In the genomic region with DNA sequence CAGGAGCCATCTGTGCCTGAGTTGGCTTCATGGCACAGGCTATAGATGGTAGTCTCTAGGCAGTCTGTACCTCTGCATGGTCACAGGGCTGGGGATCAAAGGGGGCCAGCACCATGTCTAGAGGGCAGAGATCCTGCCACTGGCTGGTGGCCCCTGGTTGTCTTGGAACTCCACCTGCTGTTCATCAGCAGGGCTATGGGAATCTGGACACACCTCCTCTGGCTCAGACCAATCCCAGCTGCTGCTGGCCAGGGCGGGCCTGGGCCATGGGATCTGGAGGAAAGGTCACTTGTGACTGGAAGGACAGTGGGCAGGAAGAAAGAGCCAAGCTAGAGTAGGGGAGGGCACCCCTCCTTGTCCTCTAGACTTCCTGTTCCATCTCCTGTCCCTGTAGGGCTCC, we compare ENCODE assay signal across 9 mouse cellular contexts. TPM values are rescaled to one million over a fixed set of nuclear protein-coding genes. Genes with fewer than 3 reads are reported as not detected.
DNase-seq lines count a peak whose midpoint lies in the region; ATAC-seq lines count a peak whose summit lies in the region.
"Had no signal": no experiment of that assay in that cellular context is flagged by ENCODE, and none has a peak within 500 bp of the region (broad histone marks: within the 10 kb centered on the region; RNA-seq: fewer than 3 reads in every experiment).

TSS of gene Slc25a34 (minus strand) at position 156 of the 400 bp plus-strand sequence.

- 0 out of 2 replicates have a peak, but pooled peaks have one; percentile 6 for ATAC-seq in forebrain, embryonic 16.5 days
- no peak for ATAC-seq in forebrain, embryonic 11.5 days (replicated peaks; ENCODE audit: low FRiP score)
- peak; percentile 74 for ATAC-seq in heart, embryonic 12.5 days (ENCODE audit: insufficient number of reproducible peaks, low FRiP score)
- ATAC-seq in stomach, embryonic 15.5 days (ENCODE audit: insufficient read depth, low FRiP score, low read depth), result peak; percentile 74
- ATAC-seq in cerebellum, adult (ENCODE audit: insufficient number of reproducible peaks, low FRiP score, low TSS enrichment), result no peak; the same call in 1 of the 2 replicates

- no peaks in the 10 kb centered on the region for H3K4me1 ChIP-seq in forebrain, embryonic 16.5 days (replicated peaks; ENCODE audit: control insufficient read depth, insufficient read depth, low read length)
- no peaks in the 10 kb centered on the region for H3K4me1 ChIP-seq in forebrain, embryonic 11.5 days (replicated peaks; ENCODE audit: control insufficient read depth, insufficient read depth, low read length)
- H3K4me1 ChIP-seq in heart, embryonic 12.5 days (replicated peaks), result peaks cover 29% of the 10 kb centered on the region
- H3K4me1 ChIP-seq in stomach, embryonic 15.5 days, result peaks cover 14% of the 10 kb centered on the region

- no peak for DNase-seq in forebrain, embryonic 11.5 days (ENCODE audit: low spot score)
- peak; percentile 89 for DNase-seq in adrenal gland, postnatal 10 days
- DNase-seq in kidney, postnatal 14 days, result peak; percentile 91
- DNase-seq in natural killer cell, adult 2 months (ENCODE audit: low spot score in 2 of 2), result no peak

- H3K4me2 ChIP-seq in forebrain, embryonic 16.5 days (ENCODE audit: low read length), result no peak within 1 kb of the TSS
- no peak within 1 kb of the TSS for H3K4me2 ChIP-seq in forebrain, embryonic 11.5 days (ENCODE audit: low read depth, low read length, severe bottlenecking)
- H3K4me2 ChIP-seq in heart, embryonic 12.5 days, result no peak within 1 kb of the TSS
- H3K4me2 ChIP-seq in stomach, embryonic 15.5 days, result no peak within 1 kb of the TSS

- WGBS in forebrain, embryonic 16.5 days, result 79% methylated on average over 1 of the region's 1 CpGs
- WGBS in forebrain, embryonic 11.5 days, result 50% methylated on average over 1 of the region's 1 CpGs
- WGBS in heart, embryonic 12.5 days, result 28% methylated on average over 1 of the region's 1 CpGs
- WGBS in stomach, embryonic 15.5 days, result 33% methylated on average over 1 of the region's 1 CpGs

- H3K9me3 ChIP-seq in forebrain, embryonic 16.5 days (ENCODE audit: control insufficient read depth, low read length), result no peaks in the 10 kb centered on the region
- H3K9me3 ChIP-seq in forebrain, embryonic 11.5 days (ENCODE audit: control insufficient read depth, low read length), result no peaks in the 10 kb centered on the region
- no peaks in the 10 kb centered on the region for H3K9me3 ChIP-seq in heart, embryonic 12.5 days (replicated peaks)
- H3K9me3 ChIP-seq in stomach, embryonic 15.5 days, result no peaks in the 10 kb centered on the region

- peaks cover 13% of the 10 kb centered on the region; the same call in 1 of the 2 replicates for H3K36me3 ChIP-seq in forebrain, embryonic 16.5 days (ENCODE audit: control insufficient read depth, insufficient read depth)
- no peaks in the 10 kb centered on the region for H3K36me3 ChIP-seq in forebrain, embryonic 11.5 days (ENCODE audit: control insufficient read depth, insufficient read depth, low read length)
- H3K36me3 ChIP-seq in heart, embryonic 12.5 days, result peaks cover 41% of the 10 kb centered on the region
- H3K36me3 ChIP-seq in stomach, embryonic 15.5 days, result peaks cover 3% of the 10 kb centered on the region; the same call in 1 of the 2 replicates

- H3K4me3 ChIP-seq in forebrain, embryonic 16.5 days (replicated peaks; ENCODE audit: low read length), result no peak within 1 kb of the TSS
- H3K4me3 ChIP-seq in forebrain, embryonic 11.5 days (ENCODE audit: low read depth, low read length), result no peak within 1 kb of the TSS
- no peak within 1 kb of the TSS for H3K4me3 ChIP-seq in heart, embryonic 12.5 days
- H3K4me3 ChIP-seq in stomach, embryonic 15.5 days (replicated peaks), result no peak within 1 kb of the TSS

- H3K9ac ChIP-seq in forebrain, embryonic 16.5 days (replicated peaks; ENCODE audit: low read depth, low read length), result no peak within 1 kb of the TSS
- H3K9ac ChIP-seq in forebrain, embryonic 11.5 days (ENCODE audit: low read length), result no peak within 1 kb of the TSS
- 0 out of 2 replicates have a peak within 1 kb of the TSS, but pooled peaks have one; percentile 24 for H3K9ac ChIP-seq in heart, embryonic 12.5 days
- no peak within 1 kb of the TSS for H3K9ac ChIP-seq in stomach, embryonic 15.5 days

- H3K27ac ChIP-seq in forebrain, embryonic 16.5 days (ENCODE audit: low read length), result no peak within 1 kb of the TSS
- no peak within 1 kb of the TSS for H3K27ac ChIP-seq in forebrain, embryonic 11.5 days (ENCODE audit: low read depth, low read length)
- peak within 1 kb of the TSS; percentile 42; the same call in 1 of the 2 replicates for H3K27ac ChIP-seq in heart, embryonic 12.5 days (ENCODE audit: poor library complexity, severe bottlenecking)
- no peak within 1 kb of the TSS for H3K27ac ChIP-seq in stomach, embryonic 15.5 days

- H3K27me3 ChIP-seq in forebrain, embryonic 16.5 days (replicated peaks; ENCODE audit: control insufficient read depth, insufficient read depth, low read length), result no peaks in the 10 kb centered on the region
- no peaks in the 10 kb centered on the region for H3K27me3 ChIP-seq in forebrain, embryonic 11.5 days (ENCODE audit: control insufficient read depth, insufficient read depth, low read length)
- H3K27me3 ChIP-seq in heart, embryonic 12.5 days (replicated peaks), result no peaks in the 10 kb centered on the region
- no peaks in the 10 kb centered on the region for H3K27me3 ChIP-seq in stomach, embryonic 15.5 days (replicated peaks)

RNA-seq across cellular contexts. Expression of gene Slc25a34, which starts in this region (rescaled TPM):
- 0.08 TPM in 1 of 2 replicates, not detected in the other for polyA plus RNA-seq in forebrain, embryonic 16.5 days (2015; fragmentation: Nextera tagmentation; extraction: Ambion mirVana)
- polyA plus RNA-seq in forebrain, embryonic 11.5 days (2014; fragmentation: Nextera tagmentation; extraction: Ambion mirVana), result 0.13 TPM in 1 of 2 replicates, not detected in the other
- 10 to 100 TPM; 36.1 to 39.2 TPM for total RNA-seq in adrenal gland, postnatal 10 days (2021)
- polyA plus RNA-seq in heart, embryonic 12.5 days (2016; fragmentation: Nextera tagmentation; extraction: Ambion mirVana), result 0.21 and 0.24 TPM in 2 replicates
- 0.71 and 0.76 TPM in 2 replicates for polyA plus RNA-seq in stomach, embryonic 15.5 days (2015; fragmentation: Nextera tagmentation; extraction: Ambion mirVana)
- polyA plus RNA-seq: embryonic facial prominence, embryonic 11.5 days had no signal

Comparison
In these comparisons a context has a peak if more than half of its experiments do, and no peak if none do; other contexts are left out.
1. Peak in ATAC-seq in forebrain, embryonic 16.5 days; RNA of the gene not detected or under 1 TPM.
2. Peak in ATAC-seq, H3K27ac ChIP-seq and H3K9ac ChIP-seq in heart, embryonic 12.5 days; RNA of the gene not detected or under 1 TPM.
3. Peak in ATAC-seq in stomach, embryonic 15.5 days; RNA of the gene not detected or under 1 TPM.
4. DNase-seq: peak in adrenal gland, postnatal 10 days (single experiment) and kidney, postnatal 14 days (single experiment); none in forebrain, embryonic 11.5 days (single experiment) and natural killer cell, adult 2 months (0 of 2).